ENCODE assay signal across 20 mouse cellular contexts in the genomic region with DNA sequence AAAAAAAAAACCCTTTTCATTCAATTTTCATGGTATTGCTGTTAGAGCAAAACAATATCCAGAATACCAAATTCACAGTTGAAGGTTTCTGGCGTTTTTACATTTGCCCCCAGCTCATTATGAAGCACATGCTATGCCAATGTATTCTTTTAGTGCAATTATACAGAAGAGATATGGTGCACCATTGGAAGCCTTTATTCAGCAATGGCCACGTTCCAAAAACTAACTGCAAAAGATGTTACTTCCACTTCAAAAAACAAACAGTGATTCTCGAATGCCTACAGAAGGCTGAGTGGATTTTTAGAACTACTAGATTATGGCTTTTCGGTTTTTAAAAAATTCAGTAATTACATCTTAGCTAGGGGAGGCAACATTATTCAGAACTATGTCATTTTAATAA.
DNase-seq lines count a peak whose midpoint lies in the region; ATAC-seq and TF ChIP-seq lines count a peak whose summit lies in the region.
"Had no signal": no experiment of that assay in that cellular context is flagged by ENCODE, and none has a peak within 500 bp of the region (broad histone marks: within the 10 kb centered on the region; RNA-seq: fewer than 3 reads in every experiment).

No protein-coding gene starts in this region.

- H3K27ac ChIP-seq in forebrain, postnatal 0 days (ENCODE audit: low read depth, low read length) = no peak overlapping the region
- H3K27ac ChIP-seq in forebrain, embryonic 11.5 days (ENCODE audit: low read depth, low read length) = no peak overlapping the region
- no peak overlapping the region for H3K27ac ChIP-seq in midbrain, postnatal 0 days (ENCODE audit: low read depth, low read length)
- H3K27ac ChIP-seq in midbrain, embryonic 11.5 days (ENCODE audit: low read depth, low read length) = no peak overlapping the region
- H3K27ac ChIP-seq: embryonic facial prominence, embryonic 10.5 days; embryonic facial prominence, embryonic 12.5 days; forebrain, embryonic 12.5 days had no signal

- no peak overlapping the region for H3K9ac ChIP-seq in forebrain, postnatal 0 days
- no peak overlapping the region for H3K9ac ChIP-seq in forebrain, embryonic 11.5 days (ENCODE audit: low read length)
- no peak overlapping the region for H3K9ac ChIP-seq in midbrain, postnatal 0 days (replicated peaks; ENCODE audit: low read length, poor library complexity, severe bottlenecking)
- H3K9ac ChIP-seq in midbrain, embryonic 11.5 days (ENCODE audit: low read length) = no peak overlapping the region
- H3K9ac ChIP-seq: embryonic facial prominence, embryonic 12.5 days; forebrain, embryonic 12.5 days had no signal

- no peaks in the 10 kb centered on the region for H3K4me1 ChIP-seq in forebrain, postnatal 0 days (ENCODE audit: insufficient read depth)
- no peaks in the 10 kb centered on the region for H3K4me1 ChIP-seq in forebrain, embryonic 11.5 days (replicated peaks; ENCODE audit: control insufficient read depth, insufficient read depth, low read length)
- no peaks in the 10 kb centered on the region for H3K4me1 ChIP-seq in midbrain, postnatal 0 days (ENCODE audit: insufficient read depth, low read length)
- no peaks in the 10 kb centered on the region for H3K4me1 ChIP-seq in midbrain, embryonic 11.5 days (ENCODE audit: control insufficient read depth, insufficient read depth, low read length)
- H3K4me1 ChIP-seq: embryonic facial prominence, embryonic 10.5 days; embryonic facial prominence, embryonic 12.5 days; forebrain, embryonic 12.5 days had no signal

- TF ChIP-seq CTCF in forebrain, postnatal 0 days (IDR thresholded peaks at IDR 0.05; ENCODE audit: low read depth) = no peak
- TF ChIP-seq CTCF in midbrain, postnatal 0 days (IDR thresholded peaks at IDR 0.05) = no peak
- TF ChIP-seq CTCF in brain, embryonic 14.5 days (IDR thresholded peaks at IDR 0.05; ENCODE audit: borderline replicate concordance, extremely low read depth, insufficient read depth, insufficient read length) = no peak

- no peak overlapping the region for H3K4me3 ChIP-seq in forebrain, postnatal 0 days (ENCODE audit: low read depth, low read length)
- no peak overlapping the region for H3K4me3 ChIP-seq in forebrain, embryonic 11.5 days (ENCODE audit: low read depth, low read length)
- H3K4me3 ChIP-seq in midbrain, postnatal 0 days (ENCODE audit: low read depth, low read length) = no peak overlapping the region
- H3K4me3 ChIP-seq in midbrain, embryonic 11.5 days (ENCODE audit: low read depth, low read length) = no peak overlapping the region
- H3K4me3 ChIP-seq: embryonic facial prominence, embryonic 10.5 days; embryonic facial prominence, embryonic 12.5 days; forebrain, embryonic 12.5 days had no signal

- TF ChIP-seq POLR2A in brain, embryonic 14.5 days (IDR thresholded peaks at IDR 0.05; ENCODE audit: borderline replicate concordance, extremely low read depth, insufficient read depth, insufficient read length, poor library complexity, severe bottlenecking) = no peak

- no peak overlapping the region for H3K4me2 ChIP-seq in forebrain, postnatal 0 days (ENCODE audit: low read depth)
- no peak overlapping the region for H3K4me2 ChIP-seq in forebrain, embryonic 11.5 days (ENCODE audit: low read depth, low read length, severe bottlenecking)
- no peak overlapping the region for H3K4me2 ChIP-seq in midbrain, postnatal 0 days (ENCODE audit: low read depth, low read length, poor library complexity, severe bottlenecking)
- H3K4me2 ChIP-seq in midbrain, embryonic 11.5 days = no peak overlapping the region
- H3K4me2 ChIP-seq: embryonic facial prominence, embryonic 12.5 days; forebrain, embryonic 12.5 days had no signal

- no peaks in the 10 kb centered on the region for H3K36me3 ChIP-seq in forebrain, postnatal 0 days (ENCODE audit: insufficient read depth)
- H3K36me3 ChIP-seq in forebrain, embryonic 11.5 days (ENCODE audit: control insufficient read depth, insufficient read depth, low read length) = no peaks in the 10 kb centered on the region
- no peaks in the 10 kb centered on the region for H3K36me3 ChIP-seq in midbrain, postnatal 0 days (ENCODE audit: insufficient read depth, low read length)
- no peaks in the 10 kb centered on the region for H3K36me3 ChIP-seq in midbrain, embryonic 11.5 days (ENCODE audit: control insufficient read depth, insufficient read depth, low read length)
- H3K36me3 ChIP-seq: embryonic facial prominence, embryonic 10.5 days; embryonic facial prominence, embryonic 12.5 days; forebrain, embryonic 12.5 days had no signal

- DNase-seq in forebrain, postnatal 0 days = peak; percentile 24
- no peak for DNase-seq in forebrain, embryonic 11.5 days (ENCODE audit: low spot score)
- peak; percentile 8 for DNase-seq in midbrain, postnatal 0 days (ENCODE audit: low spot score)
- no peak for DNase-seq in midbrain, embryonic 11.5 days (ENCODE audit: low spot score, missing footprints)
- DNase-seq in brain, adult 2 months (ENCODE audit: low read depth, low spot score) = peak; percentile 13
- peak; percentile 66 for DNase-seq in brain, embryonic 14.5 days (ENCODE audit: low read depth)
- no peak for DNase-seq in thymus, postnatal 36 days
- DNase-seq in heart, adult 18-20 months = no peak
- DNase-seq: adrenal gland, adult 2 months; adrenal gland, postnatal 10 days; adrenal gland, postnatal 25 days; cerebellum, adult 11-12 months; cerebellum, adult 2 months; cerebellum, adult 9-10 months; cerebellum, postnatal 10 days; cerebellum, postnatal 25 days had no signal

- no peaks in the 10 kb centered on the region for H3K27me3 ChIP-seq in forebrain, postnatal 0 days (ENCODE audit: insufficient read depth, low read length)
- H3K27me3 ChIP-seq in forebrain, embryonic 11.5 days (ENCODE audit: control insufficient read depth, insufficient read depth, low read length) = no peaks in the 10 kb centered on the region
- no peaks in the 10 kb centered on the region for H3K27me3 ChIP-seq in midbrain, postnatal 0 days (ENCODE audit: insufficient read depth, low read length)
- H3K27me3 ChIP-seq in midbrain, embryonic 11.5 days (ENCODE audit: control insufficient read depth, insufficient read depth, low read length) = no peaks in the 10 kb centered on the region
- H3K27me3 ChIP-seq: embryonic facial prominence, embryonic 12.5 days; forebrain, embryonic 12.5 days had no signal

- no peaks in the 10 kb centered on the region for H3K9me3 ChIP-seq in forebrain, postnatal 0 days (ENCODE audit: low read length)
- H3K9me3 ChIP-seq in forebrain, embryonic 11.5 days (ENCODE audit: control insufficient read depth, low read length) = no peaks in the 10 kb centered on the region
- H3K9me3 ChIP-seq in midbrain, postnatal 0 days (ENCODE audit: low read length) = no peaks in the 10 kb centered on the region
- no peaks in the 10 kb centered on the region for H3K9me3 ChIP-seq in midbrain, embryonic 11.5 days (ENCODE audit: control insufficient read depth, low read length)
- H3K9me3 ChIP-seq: embryonic facial prominence, embryonic 10.5 days; embryonic facial prominence, embryonic 12.5 days; forebrain, embryonic 12.5 days had no signal

- no peak for ATAC-seq in forebrain, postnatal 0 days
- ATAC-seq in forebrain, embryonic 11.5 days (replicated peaks; ENCODE audit: low FRiP score) = no peak
- no peak for ATAC-seq in midbrain, postnatal 0 days (ENCODE audit: low FRiP score)
- no peak for ATAC-seq in midbrain, embryonic 11.5 days (ENCODE audit: low FRiP score)
- ATAC-seq: forebrain, embryonic 16.5 days had no signal

- 32% methylated on average over 4 of the region's 4 CpGs for WGBS in forebrain, postnatal 0 days
- WGBS in forebrain, embryonic 11.5 days = 65% methylated on average over 4 of the region's 4 CpGs
- WGBS in midbrain, postnatal 0 days = 65% methylated on average over 4 of the region's 4 CpGs
- WGBS in midbrain, embryonic 11.5 days = 82% methylated on average over 4 of the region's 4 CpGs

Comparison
In these comparisons a context has a peak if more than half of its experiments do, and no peak if none do; other contexts are left out.
1. DNase-seq: peak in forebrain, postnatal 0 days (single experiment), midbrain, postnatal 0 days (single experiment), brain, adult 2 months (single experiment) and brain, embryonic 14.5 days (single experiment); none in forebrain, embryonic 11.5 days (single experiment), midbrain, embryonic 11.5 days (single experiment), thymus, postnatal 36 days (0 of 2) and heart, adult 18-20 months (0 of 2).